Mouse (Mus musculus): Measurements from ENCODE around the gene Onecut3. TPM values are rescaled to one million over a fixed set of nuclear protein-coding genes. Genes with fewer than 3 reads are reported as not detected.
A peak's percentile ranks its signal among the peaks of the same experiment; 100 is the strongest.

Onecut3 gene
- polyA plus RNA-seq, 1 experiment from 2014 or later: 0.10 TPM

DNA sequence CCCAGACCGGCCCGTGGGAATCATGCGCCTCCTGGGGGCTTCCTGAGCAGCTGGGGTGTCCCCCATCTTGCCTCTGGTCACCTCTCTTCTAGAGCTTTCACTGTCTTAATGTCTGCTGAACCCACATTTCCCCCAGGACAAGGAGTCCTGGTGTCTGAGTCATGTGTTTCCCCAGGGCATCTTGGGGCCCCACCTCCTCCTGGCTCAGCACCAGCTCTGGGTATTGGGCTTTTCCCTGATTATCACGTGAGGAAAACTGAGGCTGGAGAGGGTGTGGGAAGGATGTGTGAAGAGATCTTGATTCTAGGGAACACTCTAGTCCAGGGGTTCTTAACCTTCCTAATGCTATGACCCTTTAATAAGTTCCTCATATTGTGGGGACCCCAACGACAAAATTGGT lies 43.5 kb downstream of the Onecut3 start:
- no peak overlapping the region for H3K4me3 ChIP-seq
- WGBS: 60% methylated on average over 5 of the region's 5 CpGs
- H3K4me2 ChIP-seq (replicated peaks): no peak overlapping the region
- H3K27ac ChIP-seq: no peak overlapping the region
- no peaks in the 10 kb centered on the region for H3K9me3 ChIP-seq
- peaks cover 48% of the 10 kb centered on the region for H3K27me3 ChIP-seq
- no peak overlapping the region for H3K9ac ChIP-seq
- H3K4me1 ChIP-seq: peaks cover 10% of the 10 kb centered on the region
- ATAC-seq (ENCODE audit: insufficient number of reproducible peaks, insufficient read depth, low FRiP score, low TSS enrichment): no peak
- peaks cover 25% of the 10 kb centered on the region for H3K36me3 ChIP-seq

DNA sequence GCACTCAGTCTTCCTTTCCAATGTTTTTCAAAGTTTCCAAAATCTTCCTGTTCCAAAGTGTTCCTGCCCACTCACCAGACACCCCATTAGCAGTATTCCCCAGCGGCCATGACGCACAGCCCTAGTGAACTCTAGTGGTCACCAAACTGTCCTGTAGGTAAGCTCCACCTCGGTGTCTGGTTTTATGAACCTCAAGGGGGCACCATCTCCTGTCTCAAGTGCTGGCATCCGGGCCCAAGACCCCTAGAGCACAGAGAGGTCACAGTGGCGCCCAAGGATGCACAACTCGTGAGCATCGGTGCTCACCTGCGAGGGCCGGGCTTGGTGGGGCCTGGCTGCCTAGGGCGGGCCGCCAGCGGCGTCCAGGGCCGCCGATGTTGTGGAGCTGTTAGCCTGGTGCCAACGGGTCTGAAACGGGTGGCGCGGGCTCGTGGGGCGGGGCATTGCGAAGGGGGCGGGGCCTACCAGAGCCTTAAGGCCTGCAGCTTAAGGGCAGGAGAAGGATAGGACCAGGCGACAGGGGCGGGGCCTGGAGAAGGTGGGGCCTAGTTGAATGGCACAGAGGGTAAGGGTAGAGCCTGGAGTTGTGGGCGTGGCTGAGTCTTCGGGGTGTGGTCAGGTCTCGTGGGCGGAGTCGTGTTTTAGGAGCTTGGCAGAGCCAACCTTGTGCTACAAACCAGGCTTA lies 44.2 kb downstream of the Onecut3 start, which contains the start of gene Atp8b3:
Gene Atp8b3, minus strand, starts transcription at position 415 of the 685 bp plus-strand sequence.
- H3K36me3 ChIP-seq: peaks cover 32% of the 10 kb centered on the region
- peaks cover 48% of the 10 kb centered on the region for H3K27me3 ChIP-seq
- H3K9me3 ChIP-seq: no peaks in the 10 kb centered on the region
- ATAC-seq (ENCODE audit: insufficient number of reproducible peaks, insufficient read depth, low FRiP score, low TSS enrichment): 0 out of 2 replicates have a peak, but pooled peaks have one; percentile 37
- WGBS: 2% methylated on average over 30 of the region's 30 CpGs
- no peak within 1 kb of the TSS for H3K27ac ChIP-seq
- peak within 1 kb of the TSS; percentile 38 for H3K4me2 ChIP-seq (replicated peaks)
- no peak within 1 kb of the TSS for H3K9ac ChIP-seq
- H3K4me1 ChIP-seq: peaks cover 10% of the 10 kb centered on the region
- H3K4me3 ChIP-seq: 0 out of 2 replicates have a peak within 1 kb of the TSS, but pooled peaks have one; percentile 4

DNA sequence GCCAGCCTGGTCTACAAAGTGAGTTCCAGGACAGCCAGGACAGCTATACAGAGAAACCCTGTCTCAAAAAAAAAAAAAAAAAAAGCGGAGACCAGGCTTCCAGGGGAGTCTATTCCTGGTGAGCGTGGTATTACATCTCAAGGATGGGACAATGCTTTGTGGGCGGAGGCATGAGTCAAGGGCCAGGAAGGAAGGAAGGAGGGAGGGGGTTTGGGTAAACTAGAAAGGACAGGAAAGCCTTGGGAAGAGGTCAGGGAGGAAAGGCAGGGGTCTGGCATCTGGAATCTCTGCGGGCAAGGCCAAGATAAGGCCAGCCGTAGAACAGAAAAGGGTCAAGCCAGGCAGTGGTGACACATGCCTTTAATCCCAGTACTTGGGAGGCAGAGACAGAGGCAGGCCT lies 44.9 kb downstream of the Onecut3 start:
- no peak overlapping the region for H3K27ac ChIP-seq
- ATAC-seq (ENCODE audit: insufficient number of reproducible peaks, insufficient read depth, low FRiP score, low TSS enrichment): no peak
- peaks cover 10% of the 10 kb centered on the region for H3K4me1 ChIP-seq
- no peak overlapping the region for H3K4me3 ChIP-seq
- no peak overlapping the region for H3K4me2 ChIP-seq (replicated peaks)
- WGBS: 32% methylated on average over 5 of the region's 5 CpGs
- no peaks in the 10 kb centered on the region for H3K9me3 ChIP-seq
- no peak overlapping the region for H3K9ac ChIP-seq
- H3K36me3 ChIP-seq: peaks cover 38% of the 10 kb centered on the region
- peaks cover 45% of the 10 kb centered on the region for H3K27me3 ChIP-seq

DNA sequence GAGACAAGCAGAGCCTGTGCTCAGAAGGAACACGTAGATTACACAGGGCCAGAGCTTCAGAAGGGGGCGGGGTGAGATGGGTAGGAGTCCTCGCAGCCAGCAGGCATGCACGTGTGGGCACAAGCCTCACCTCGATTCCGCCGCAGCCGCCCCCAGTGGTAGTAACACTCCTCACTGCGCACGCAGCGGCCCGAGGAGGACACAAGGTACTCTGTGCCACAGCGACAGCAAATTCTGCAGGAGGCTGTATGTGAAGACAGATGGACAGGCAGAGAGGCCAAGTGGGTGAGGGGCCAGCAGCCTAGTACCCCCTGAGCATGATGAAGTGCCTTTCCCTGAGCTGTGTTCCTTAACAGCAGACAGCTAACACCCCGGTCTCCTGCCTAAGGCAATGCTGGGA lies 49.2 kb downstream of the Onecut3 start:
- Histone ChIP-seq H3K27me3 (peaks cover 3% of the 10 kb centered on the region), H3K27ac (no peak overlapping the region), H3K4me3 (no peak overlapping the region), H3K9me3 (no peaks in the 10 kb centered on the region), H3K4me2 (replicated peaks) (no peak overlapping the region), H3K9ac (no peak overlapping the region), H3K4me1 (peaks cover 3% of the 10 kb centered on the region), H3K36me3 (peaks cover 82% of the 10 kb centered on the region)
- no peak for ATAC-seq (ENCODE audit: insufficient number of reproducible peaks, insufficient read depth, low FRiP score, low TSS enrichment)
- WGBS: 95% methylated on average over 14 of the region's 14 CpGs

DNA sequence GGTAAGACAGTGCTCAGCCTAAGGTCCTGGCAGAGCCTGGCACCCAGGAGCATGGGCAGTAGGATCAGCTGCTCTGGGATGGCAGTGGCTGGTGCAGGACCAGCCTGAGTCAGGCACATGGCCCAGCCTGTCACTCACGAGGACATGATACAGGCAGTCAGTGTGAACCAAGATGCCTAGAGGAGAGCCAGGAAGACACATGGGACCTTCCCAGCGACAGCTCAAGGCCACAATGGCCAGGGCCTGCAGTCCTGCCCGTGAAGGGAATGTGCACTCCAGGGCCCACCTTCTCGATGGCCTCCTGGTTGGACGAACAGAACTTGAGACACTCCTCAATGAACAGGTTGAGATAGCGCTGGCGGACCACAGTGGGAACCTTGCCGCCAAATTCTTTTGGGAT lies 51.0 kb downstream of the Onecut3 start:
- ATAC-seq (ENCODE audit: insufficient number of reproducible peaks, insufficient read depth, low FRiP score, low TSS enrichment): no peak
- no peak overlapping the region for H3K9ac ChIP-seq
- no peak overlapping the region for H3K4me3 ChIP-seq
- WGBS: 91% methylated on average over 8 of the region's 8 CpGs
- H3K4me1 ChIP-seq: no peaks in the 10 kb centered on the region
- no peaks in the 10 kb centered on the region for H3K9me3 ChIP-seq
- no peaks in the 10 kb centered on the region for H3K27me3 ChIP-seq
- H3K36me3 ChIP-seq: peaks cover 99% of the 10 kb centered on the region
- no peak overlapping the region for H3K4me2 ChIP-seq (replicated peaks)
- no peak overlapping the region for H3K27ac ChIP-seq

DNA sequence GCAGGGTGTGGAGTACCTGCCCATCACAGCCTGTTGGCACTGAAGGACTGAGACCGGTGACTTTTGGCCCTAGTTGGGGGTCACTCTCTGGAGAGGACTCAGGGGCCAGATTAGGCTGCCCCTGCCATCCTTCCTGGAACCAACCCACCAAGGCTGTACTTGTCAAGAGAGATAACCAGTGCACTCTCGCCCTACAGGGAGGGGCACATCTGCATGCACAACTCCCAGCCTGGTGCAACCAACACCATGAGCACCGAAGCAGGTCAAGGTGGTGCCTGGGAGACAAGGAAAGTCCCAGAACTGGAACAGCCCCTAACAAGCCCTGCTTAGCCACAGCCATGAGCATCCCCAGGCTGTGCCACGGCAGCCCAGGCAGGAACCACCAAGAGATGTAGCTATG lies 52.3 kb downstream of the Onecut3 start:
- 93% methylated on average over 4 of the region's 4 CpGs for WGBS
- no peak overlapping the region for H3K4me3 ChIP-seq
- no peak overlapping the region for H3K27ac ChIP-seq
- H3K9me3 ChIP-seq: no peaks in the 10 kb centered on the region
- H3K27me3 ChIP-seq: no peaks in the 10 kb centered on the region
- ATAC-seq (ENCODE audit: insufficient number of reproducible peaks, insufficient read depth, low FRiP score, low TSS enrichment): no peak
- H3K9ac ChIP-seq: no peak overlapping the region
- H3K36me3 ChIP-seq: peaks cover 90% of the 10 kb centered on the region
- H3K4me2 ChIP-seq (replicated peaks): no peak overlapping the region
- no peaks in the 10 kb centered on the region for H3K4me1 ChIP-seq

DNA sequence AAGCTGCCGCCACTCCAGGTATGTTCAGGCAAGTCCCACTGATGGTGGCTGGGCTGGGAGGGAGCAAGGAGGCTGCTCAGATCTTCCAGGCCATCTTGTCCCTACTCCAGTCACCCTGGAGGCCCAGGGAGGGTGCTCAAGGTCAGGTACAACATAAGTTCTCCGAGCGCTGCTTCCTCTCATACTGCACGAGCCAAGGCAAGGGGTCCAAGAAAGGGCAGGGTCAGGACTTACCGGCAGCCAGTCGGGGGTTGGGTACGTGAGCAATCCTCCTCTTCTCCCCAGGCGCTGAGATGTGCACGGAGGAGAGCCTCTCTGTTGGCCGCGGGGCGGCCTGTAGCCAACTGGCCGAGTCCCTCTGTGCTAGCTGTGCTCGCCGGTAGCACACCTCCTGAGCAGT lies 52.9 kb downstream of the Onecut3 start:
- H3K36me3 ChIP-seq: peaks cover 84% of the 10 kb centered on the region
- 91% methylated on average over 15 of the region's 15 CpGs for WGBS
- no peak overlapping the region for H3K4me3 ChIP-seq

DNA sequence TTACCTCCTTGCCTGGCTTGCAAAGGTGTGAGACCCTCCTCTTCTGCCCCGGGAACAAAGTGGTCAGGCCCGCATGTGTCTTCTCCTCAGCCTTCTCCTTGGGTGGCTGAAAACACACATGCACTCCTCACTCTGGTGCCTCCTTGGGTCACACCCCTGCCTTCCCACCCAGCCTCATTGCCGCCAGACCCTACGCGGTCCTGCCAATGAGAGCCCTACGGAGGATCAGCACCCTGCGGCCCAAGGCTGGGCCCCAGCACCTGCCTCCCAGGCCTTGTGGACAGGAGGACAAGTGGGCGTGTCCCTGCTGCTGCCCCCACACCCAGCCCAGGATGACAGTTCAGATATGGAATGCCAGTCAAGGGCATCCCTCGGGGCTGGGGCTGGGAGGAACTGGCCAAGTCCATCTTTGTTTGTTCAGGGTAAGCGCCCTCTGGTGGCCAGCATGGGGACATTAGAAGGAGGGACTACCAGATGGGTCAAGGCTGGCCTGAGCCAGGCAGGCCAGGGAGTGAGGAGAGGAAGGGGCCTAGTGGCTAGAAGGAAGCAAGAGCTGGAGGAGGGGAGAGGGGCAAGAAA lies 53.9 kb downstream of the Onecut3 start:
- ATAC-seq (ENCODE audit: insufficient number of reproducible peaks, insufficient read depth, low FRiP score, low TSS enrichment): peak; percentile 31; the same call in 1 of the 2 replicates

More for the DNA sequence above, 52.9 kb downstream of the Onecut3 start:
- H3K4me1 ChIP-seq: no peaks in the 10 kb centered on the region
- no peak overlapping the region for H3K9ac ChIP-seq
- no peak for ATAC-seq (ENCODE audit: insufficient number of reproducible peaks, insufficient read depth, low FRiP score, low TSS enrichment)
- no peaks in the 10 kb centered on the region for H3K9me3 ChIP-seq
- H3K27me3 ChIP-seq: no peaks in the 10 kb centered on the region
- no peak overlapping the region for H3K4me2 ChIP-seq (replicated peaks)
- H3K27ac ChIP-seq: no peak overlapping the region

DNA sequence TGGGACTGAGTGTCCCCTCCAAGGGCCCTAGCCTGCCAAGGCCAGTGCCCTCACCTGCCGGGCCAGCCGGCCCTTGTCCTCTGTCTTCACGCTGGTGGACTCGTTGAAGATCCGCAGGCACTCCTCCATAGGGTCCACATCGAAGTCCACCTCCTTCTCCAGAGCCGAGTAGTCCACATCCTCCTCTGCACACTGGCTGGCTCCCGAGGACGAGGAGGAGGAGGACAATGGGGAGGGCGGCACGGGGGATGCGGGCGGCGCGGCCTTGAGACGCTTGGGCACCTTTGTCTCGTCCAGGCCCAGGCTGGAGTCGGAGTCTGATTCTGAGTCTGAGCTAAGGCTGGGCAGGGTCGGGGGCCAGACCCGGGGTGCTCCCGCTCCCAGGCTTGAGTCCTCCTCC lies 54.6 kb downstream of the Onecut3 start:
- Histone ChIP-seq H3K4me3 (no peak overlapping the region), H3K27me3 (no peaks in the 10 kb centered on the region), H3K27ac (no peak overlapping the region), H3K4me1 (no peaks in the 10 kb centered on the region), H3K9ac (no peak overlapping the region), H3K4me2 (replicated peaks) (no peak overlapping the region), H3K9me3 (no peaks in the 10 kb centered on the region), H3K36me3 (peaks cover 66% of the 10 kb centered on the region)
- 91% methylated on average over 21 of the region's 21 CpGs for WGBS
- no peak for ATAC-seq (ENCODE audit: insufficient number of reproducible peaks, insufficient read depth, low FRiP score, low TSS enrichment)

More for the DNA sequence above, 53.9 kb downstream of the Onecut3 start:
- no peak overlapping the region for H3K27ac ChIP-seq
- 73% methylated on average over 10 of the region's 10 CpGs for WGBS
- no peak overlapping the region for H3K4me3 ChIP-seq
- H3K9ac ChIP-seq: no peak overlapping the region
- no peaks in the 10 kb centered on the region for H3K4me1 ChIP-seq
- no peak overlapping the region for H3K4me2 ChIP-seq (replicated peaks)
- H3K27me3 ChIP-seq: no peaks in the 10 kb centered on the region
- no peaks in the 10 kb centered on the region for H3K9me3 ChIP-seq
- peaks cover 74% of the 10 kb centered on the region for H3K36me3 ChIP-seq

DNA sequence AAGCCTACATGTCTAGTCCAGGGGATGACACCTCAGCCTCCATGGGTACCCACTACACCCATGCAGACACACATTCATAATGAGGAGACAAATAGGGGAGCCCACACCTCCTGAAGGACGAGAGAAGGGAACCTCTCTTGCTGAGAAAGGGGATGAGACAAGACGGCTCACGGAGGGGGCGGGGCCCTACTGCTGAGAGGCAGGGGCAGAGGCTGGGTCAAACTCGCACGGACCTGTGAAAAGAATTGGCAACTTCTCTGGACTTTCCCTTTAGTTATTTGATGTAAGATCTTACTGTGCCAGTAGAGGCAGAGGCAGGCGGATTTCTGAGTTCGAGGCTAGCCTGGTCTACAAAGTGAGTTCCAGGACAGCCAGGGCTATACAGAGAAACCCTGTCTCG lies 57.7 kb downstream of the Onecut3 start:
- H3K9ac ChIP-seq: no peak overlapping the region
- ATAC-seq (ENCODE audit: insufficient number of reproducible peaks, insufficient read depth, low FRiP score, low TSS enrichment): no peak
- H3K27me3 ChIP-seq: no peaks in the 10 kb centered on the region
- H3K9me3 ChIP-seq: no peaks in the 10 kb centered on the region
- H3K4me2 ChIP-seq (replicated peaks): no peak overlapping the region
- no peak overlapping the region for H3K27ac ChIP-seq
- no peak overlapping the region for H3K4me3 ChIP-seq
- H3K4me1 ChIP-seq: no peaks in the 10 kb centered on the region
- WGBS: 64% methylated on average over 9 of the region's 9 CpGs
- peaks cover 36% of the 10 kb centered on the region for H3K36me3 ChIP-seq

DNA sequence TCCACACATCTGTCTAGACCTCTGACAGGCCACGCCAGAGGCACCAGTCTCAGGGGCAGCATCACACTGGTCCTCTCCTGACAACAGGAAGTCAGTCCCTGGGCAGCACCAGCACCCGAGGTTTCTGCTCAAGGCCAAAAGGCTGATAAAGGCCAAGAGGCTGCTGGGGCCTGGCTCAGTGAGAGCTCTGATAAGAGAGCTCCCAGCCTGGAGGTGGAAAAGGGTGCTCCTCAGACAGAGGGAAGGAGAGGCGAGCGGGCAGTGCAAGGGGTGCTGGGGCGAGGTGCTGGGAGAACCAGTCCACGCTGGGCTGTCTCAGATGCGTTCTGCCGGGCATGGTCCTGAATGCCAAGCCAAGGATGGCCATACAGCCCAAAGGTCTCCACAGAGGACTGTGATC lies 58.9 kb downstream of the Onecut3 start:
- WGBS: 87% methylated on average over 8 of the region's 8 CpGs
- no peak for ATAC-seq (ENCODE audit: insufficient number of reproducible peaks, insufficient read depth, low FRiP score, low TSS enrichment)
- Histone ChIP-seq H3K4me1 (peaks cover 11% of the 10 kb centered on the region; the same call in 1 of the 2 replicates), H3K4me2 (replicated peaks) (no peak overlapping the region), H3K27ac (no peak overlapping the region), H3K4me3 (no peak overlapping the region), H3K27me3 (no peaks in the 10 kb centered on the region), H3K9me3 (no peaks in the 10 kb centered on the region), H3K9ac (no peak overlapping the region), H3K36me3 (peaks cover 24% of the 10 kb centered on the region)

DNA sequence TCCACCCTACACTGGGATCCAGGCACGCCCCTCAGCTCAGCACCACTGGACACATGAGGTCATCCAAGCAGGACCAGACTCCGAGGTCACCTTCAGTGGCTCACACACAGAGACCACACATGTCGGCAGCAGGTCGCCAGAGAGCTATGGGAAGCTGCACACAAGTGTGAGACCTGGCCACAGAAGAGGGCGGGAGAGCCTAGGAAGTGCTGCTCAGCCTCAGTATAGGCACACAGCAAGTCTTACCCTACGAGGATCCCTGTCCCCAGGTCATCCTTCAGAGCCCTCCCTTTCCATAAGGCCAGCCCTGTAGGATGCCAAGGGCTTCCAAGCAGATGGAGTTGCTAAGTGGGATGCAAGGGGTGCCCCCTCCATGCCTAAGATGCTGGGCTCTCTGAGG lies 59.4 kb downstream of the Onecut3 start:
- ATAC-seq (ENCODE audit: insufficient number of reproducible peaks, insufficient read depth, low FRiP score, low TSS enrichment): no peak
- peaks cover 13% of the 10 kb centered on the region; the same call in 1 of the 2 replicates for H3K4me1 ChIP-seq
- H3K9ac ChIP-seq: no peak overlapping the region
- 0 out of 2 replicates have a peak overlapping the region, but pooled peaks have one; percentile 1 for H3K4me3 ChIP-seq
- no peak overlapping the region for H3K4me2 ChIP-seq (replicated peaks)
- WGBS: 83% methylated on average over 6 of the region's 6 CpGs
- H3K27ac ChIP-seq: no peak overlapping the region
- no peaks in the 10 kb centered on the region for H3K27me3 ChIP-seq
- no peaks in the 10 kb centered on the region for H3K9me3 ChIP-seq
- peaks cover 19% of the 10 kb centered on the region for H3K36me3 ChIP-seq
